Mouse (Mus musculus): Measurements from ENCODE around the gene Immp1l. TPM values are rescaled to one million over a fixed set of nuclear protein-coding genes. Genes with fewer than 3 reads are reported as not detected.

The Immp1l gene
- polyA plus RNA-seq, 1 experiment from 2014 or later, result 111 TPM

DNA sequence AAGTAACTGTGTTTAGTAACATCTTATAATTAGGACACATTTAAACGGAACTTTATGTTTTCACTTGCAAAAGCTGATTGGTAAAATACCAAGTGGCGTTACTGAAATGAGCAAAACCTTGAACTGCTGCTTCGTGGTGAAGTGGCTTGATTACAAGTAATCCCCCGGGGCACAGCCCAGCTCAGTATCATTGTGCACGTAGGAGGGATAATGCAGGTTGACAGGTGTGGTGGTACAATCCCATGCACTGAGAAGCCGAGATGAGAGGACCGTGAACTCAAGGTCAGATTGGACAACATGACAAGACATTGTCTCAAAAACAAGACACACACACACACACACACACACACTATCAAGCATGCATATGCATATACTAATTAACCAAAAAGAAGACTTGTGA, 80.8 kb downstream of the Immp1l start:
- ATAC-seq (replicated peaks; ENCODE audit: insufficient number of reproducible peaks, low FRiP score, low TSS enrichment), result no peak
- WGBS (ENCODE audit: insufficient replicate concordance), result 78% methylated on average over 7 of the region's 7 CpGs
- Histone ChIP-seq H3K4me1 (ENCODE audit: control insufficient read depth, insufficient read depth, low read length) (no peaks in the 10 kb centered on the region), H3K9me3 (replicated peaks; ENCODE audit: control insufficient read depth, low read length) (no peaks in the 10 kb centered on the region), H3K9ac (ENCODE audit: low read depth, low read length) (no peak overlapping the region), H3K27ac (ENCODE audit: low read depth, low read length) (no peak overlapping the region), H3K36me3 (ENCODE audit: control insufficient read depth, insufficient read depth, low read length) (no peaks in the 10 kb centered on the region), H3K4me2 (no peak overlapping the region), H3K27me3 (ENCODE audit: control insufficient read depth, insufficient read depth, low read length) (no peaks in the 10 kb centered on the region), H3K4me3 (ENCODE audit: low read depth, low read length) (no peak overlapping the region)

DNA sequence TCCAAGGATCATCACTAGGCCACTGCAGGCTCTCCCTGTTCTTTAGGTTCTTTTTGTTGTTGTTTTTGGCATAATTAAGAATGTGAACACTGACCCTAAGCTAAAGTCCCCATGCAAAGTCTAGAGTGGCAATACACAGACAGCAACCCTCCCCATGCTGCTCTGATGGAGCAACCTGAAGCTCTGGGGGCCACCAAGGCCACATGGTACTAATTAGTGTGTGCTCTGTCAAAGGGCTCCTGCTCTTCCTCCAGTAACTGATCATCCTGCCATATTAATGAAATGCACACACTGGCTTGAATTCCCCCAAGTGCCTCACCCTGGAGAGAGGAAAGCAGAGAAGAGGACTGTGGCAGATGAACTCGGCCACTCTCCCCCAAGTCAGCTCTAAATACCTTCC, 82.7 kb downstream of the Immp1l start:
- H3K36me3 ChIP-seq (ENCODE audit: control insufficient read depth, insufficient read depth, low read length), result no peaks in the 10 kb centered on the region
- H3K9me3 ChIP-seq (replicated peaks; ENCODE audit: control insufficient read depth, low read length), result no peaks in the 10 kb centered on the region
- H3K27me3 ChIP-seq (ENCODE audit: control insufficient read depth, insufficient read depth, low read length), result no peaks in the 10 kb centered on the region
- no peak overlapping the region for H3K4me2 ChIP-seq
- no peak for ATAC-seq (replicated peaks; ENCODE audit: insufficient number of reproducible peaks, low FRiP score, low TSS enrichment)
- no peak overlapping the region for H3K4me3 ChIP-seq (ENCODE audit: low read depth, low read length)
- WGBS (ENCODE audit: insufficient replicate concordance), result 57% methylated on average over 1 of the region's 1 CpGs
- no peak overlapping the region for H3K27ac ChIP-seq (ENCODE audit: low read depth, low read length)
- H3K4me1 ChIP-seq (ENCODE audit: control insufficient read depth, insufficient read depth, low read length), result no peaks in the 10 kb centered on the region
- no peak overlapping the region for H3K9ac ChIP-seq (ENCODE audit: low read depth, low read length)

GRCm38 (mm10) chr2:105987999-105988398, 83.6 kb downstream of the Immp1l start:
- 32% methylated on average over 2 of the region's 2 CpGs for WGBS (ENCODE audit: insufficient replicate concordance)
- Histone ChIP-seq H3K36me3 (ENCODE audit: control insufficient read depth, insufficient read depth, low read length) (no peaks in the 10 kb centered on the region), H3K27ac (ENCODE audit: low read depth, low read length) (no peak overlapping the region), H3K4me2 (no peak overlapping the region), H3K4me1 (ENCODE audit: control insufficient read depth, insufficient read depth, low read length) (no peaks in the 10 kb centered on the region), H3K4me3 (ENCODE audit: low read depth, low read length) (no peak overlapping the region), H3K27me3 (ENCODE audit: control insufficient read depth, insufficient read depth, low read length) (no peaks in the 10 kb centered on the region), H3K9me3 (replicated peaks; ENCODE audit: control insufficient read depth, low read length) (no peaks in the 10 kb centered on the region), H3K9ac (ENCODE audit: low read depth, low read length) (no peak overlapping the region)
- no peak for ATAC-seq (replicated peaks; ENCODE audit: insufficient number of reproducible peaks, low FRiP score, low TSS enrichment)

- no peaks in the 10 kb centered on the region for H3K4me1 ChIP-seq (ENCODE audit: control insufficient read depth, insufficient read depth, low read length)
- no peaks in the 10 kb centered on the region for H3K27me3 ChIP-seq (ENCODE audit: control insufficient read depth, insufficient read depth, low read length)
- H3K36me3 ChIP-seq (ENCODE audit: control insufficient read depth, insufficient read depth, low read length), result no peaks in the 10 kb centered on the region
- ATAC-seq (replicated peaks; ENCODE audit: insufficient number of reproducible peaks, low FRiP score, low TSS enrichment), result peak; percentile 93
- H3K4me3 ChIP-seq (ENCODE audit: low read depth, low read length), result peak within 1 kb of the TSS; percentile 86
- WGBS (ENCODE audit: insufficient replicate concordance), result 2% methylated on average over 44 of the region's 44 CpGs
- H3K27ac ChIP-seq (ENCODE audit: low read depth, low read length), result peak within 1 kb of the TSS; percentile 66
- no peaks in the 10 kb centered on the region for H3K9me3 ChIP-seq (replicated peaks; ENCODE audit: control insufficient read depth, low read length)
- peak within 1 kb of the TSS; percentile 93 for H3K9ac ChIP-seq (ENCODE audit: low read depth, low read length)
- peak within 1 kb of the TSS; percentile 79 for H3K4me2 ChIP-seq
These were observed 98.6 kb downstream of the Immp1l start, which contains the start of gene Dnajc24 for GRCm38 (mm10) chr2:106002835-106003739. TSS of gene Dnajc24 (minus strand) at chr2:106003549.

DNA sequence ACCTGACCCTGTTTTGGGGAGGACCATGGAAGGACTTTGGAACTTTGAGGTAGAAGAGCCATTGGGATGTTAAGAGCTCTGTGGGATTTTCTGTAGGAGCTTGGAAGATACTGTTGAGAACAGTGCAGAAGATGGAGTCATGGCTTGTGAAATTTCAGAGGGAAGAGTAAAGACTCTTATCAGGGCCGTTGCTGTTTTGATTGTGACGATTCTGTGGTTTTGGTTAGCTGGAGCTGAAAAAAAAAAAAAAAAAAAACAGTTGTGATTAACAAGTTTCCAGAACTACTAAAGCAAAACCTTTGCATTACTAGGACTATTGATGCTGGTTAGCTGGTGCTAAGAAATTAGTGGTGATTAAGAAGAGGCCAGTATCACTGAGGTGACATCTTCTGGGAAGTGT, 104.0 kb downstream of the Immp1l start:
- H3K4me1 ChIP-seq (ENCODE audit: control insufficient read depth, insufficient read depth, low read length), result no peaks in the 10 kb centered on the region
- no peak overlapping the region for H3K4me2 ChIP-seq
- H3K9me3 ChIP-seq (replicated peaks; ENCODE audit: control insufficient read depth, low read length), result no peaks in the 10 kb centered on the region
- no peaks in the 10 kb centered on the region for H3K36me3 ChIP-seq (ENCODE audit: control insufficient read depth, insufficient read depth, low read length)
- ATAC-seq (replicated peaks; ENCODE audit: insufficient number of reproducible peaks, low FRiP score, low TSS enrichment), result no peak
- no peaks in the 10 kb centered on the region for H3K27me3 ChIP-seq (ENCODE audit: control insufficient read depth, insufficient read depth, low read length)
- no peak overlapping the region for H3K9ac ChIP-seq (ENCODE audit: low read depth, low read length)
- WGBS (ENCODE audit: insufficient replicate concordance), result 59% methylated on average over 2 of the region's 2 CpGs
- no peak overlapping the region for H3K27ac ChIP-seq (ENCODE audit: low read depth, low read length)
- no peak overlapping the region for H3K4me3 ChIP-seq (ENCODE audit: low read depth, low read length)

Small RNA genes lying within 50 kb of the gene (microRNA-seq; reads per million reads assigned to microRNA genes)
- gene Gm22002 (ENCODE audit: borderline number of aligned reads), result not detected

Other genes with a start within 250 kb of the Immp1l start
- 0.37 and 0.82 TPM in 2 replicates for gene Pax6, start 235.7 kb upstream of the Immp1l start, polyA plus RNA-seq (2014; fragmentation: Nextera tagmentation; extraction: Ambion mirVana)
- gene Elp4, start 74 bp upstream of the Immp1l start, polyA plus RNA-seq (2014; fragmentation: Nextera tagmentation; extraction: Ambion mirVana), result 20.6 and 22.0 TPM in 2 replicates
- gene Dnajc24, start 98.9 kb downstream of the Immp1l start, polyA plus RNA-seq (2014; fragmentation: Nextera tagmentation; extraction: Ambion mirVana), result 31.4 and 33.1 TPM in 2 replicates